Mouse (Mus musculus) small intestine, adult 2 months (tissue): ENCODE results near the gene Muc3.

ENCODE experiments used
- CTCF ChIP-seq: fragments of 200-500 bp; IDR thresholded peaks from 2 replicates; pipeline ENCODE4 v1.5.1; 2012; ENCODE audit warnings: low read depth, mild to moderate bottlenecking, control low read depth, inconsistent platforms, low read length, moderate library complexity, mixed read lengths; ENCODE audit not compliant: insufficient replicate concordance, insufficient read length; ENCODE audit errors: extremely low read depth
- POLR2A ChIP-seq: fragments of 200-500 bp; IDR thresholded peaks from 2 replicates; pipeline ENCODE4 v1.6.1; 2012; ENCODE audit warnings: low read depth, mild to moderate bottlenecking, control low read depth, inconsistent platforms, low read length, moderate library complexity

DNA sequence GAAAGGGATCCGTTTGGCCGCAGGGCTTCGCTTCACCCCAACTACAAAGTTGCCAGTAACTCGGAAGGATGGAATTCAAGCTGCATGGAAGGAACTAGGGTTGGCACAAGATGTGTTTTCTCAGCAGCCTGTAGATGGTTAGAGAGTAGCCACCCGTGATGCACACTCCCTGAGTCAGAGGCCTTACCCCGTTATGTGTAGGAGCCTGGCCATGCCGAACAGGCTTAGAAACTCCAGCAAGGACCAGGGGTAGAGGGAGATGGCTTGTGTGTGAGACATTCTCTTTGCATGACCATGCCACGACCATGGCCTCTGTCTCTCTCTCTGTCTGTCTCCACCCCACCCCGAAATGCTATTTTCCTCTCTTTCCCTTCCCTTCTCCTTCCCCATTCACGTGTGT, 47.0 kb downstream of the Muc3 start:
- TF ChIP-seq CTCF (no peak), POLR2A (no peak)
